Mouse (Mus musculus) neural tube, embryonic 15.5 days (tissue): ENCODE measurements at regions not wholly inside any gene's neighbourhood (a gene's known extent, or its start where the extent isn't known, plus 50 kb on each side); places are given as distances from the start of the nearest gene placed in this dataset.

Source experiments
- ATAC-seq: fragments of 200-750 bp; cut with Nextera tagmentation; 2 replicates; pipeline ENCODE4 v1.8.0; 2017; ENCODE audit warnings: mild to moderate bottlenecking, moderate TSS enrichment, moderate library complexity; ENCODE audit not compliant: low FRiP score
- H3K27ac ChIP-seq: fragments of 300-500 bp; sonication (generic); replicated peaks from 2 replicates; pipeline ENCODE4 v1.5.1; 2015; ENCODE audit warnings: mild to moderate bottlenecking, inconsistent platforms
- H3K27me3 ChIP-seq: fragments of 300-500 bp; sonication (generic); replicated peaks from 2 replicates; pipeline ENCODE4 v1.6.1; 2015; ENCODE audit warnings: inconsistent platforms
- H3K36me3 ChIP-seq: fragments of 300-500 bp; sonication (generic); 2 replicates; pipeline ENCODE4 v1.6.1; 2015; ENCODE audit warnings: inconsistent platforms
- H3K4me1 ChIP-seq: fragments of 300-500 bp; sonication (generic); 2 replicates; pipeline ENCODE4 v1.6.1; 2015; ENCODE audit warnings: inconsistent platforms
- H3K4me2 ChIP-seq: fragments of 300-500 bp; sonication (generic); 2 replicates; pipeline ENCODE4 v1.6.1; 2015; ENCODE audit warnings: inconsistent platforms, mild to moderate bottlenecking, moderate library complexity
- H3K4me3 ChIP-seq: fragments of 300-500 bp; sonication (generic); replicated peaks from 2 replicates; pipeline ENCODE4 v1.5.1; 2015; ENCODE audit warnings: mild to moderate bottlenecking, inconsistent platforms
- H3K9ac ChIP-seq: fragments of 300-500 bp; sonication (generic); replicated peaks from 2 replicates; pipeline ENCODE4 v1.6.1; 2015; ENCODE audit warnings: mild to moderate bottlenecking, inconsistent platforms
- H3K9me3 ChIP-seq: fragments of 300-500 bp; sonication (generic); replicated peaks from 2 replicates; pipeline ENCODE4 v1.6.1; 2016; ENCODE audit warnings: inconsistent platforms
- WGBS: fragments of 180-500 bp; shearing (Covaris S2); methylation state at CpG from one replicate; pipeline ENCODE4 v1.1.7; 2015; ENCODE audit warnings: mixed read lengths; 5-methylcytosine and 5-hydroxymethylcytosine counted together

- Histone ChIP-seq H3K27me3 (no peaks in the 10 kb centered on the region), H3K4me1 (no peaks in the 10 kb centered on the region), H3K4me3 (no peak overlapping the region), H3K4me2 (no peak overlapping the region), H3K27ac (no peak overlapping the region), H3K9ac (no peak overlapping the region), H3K9me3 (0 out of 2 replicates have a peak, but pooled peaks cover 9% of the 10 kb centered on the region), H3K36me3 (no peaks in the 10 kb centered on the region)
- 25% methylated on average over 4 of the region's 4 CpGs for WGBS
- ATAC-seq: no peak
Measured at GRCm38 (mm10) chr14:106669281-106669680, 563.3 kb downstream of the Trim52 start.

GRCm38 (mm10) chr14:106677970-106678369, 572.0 kb downstream of the Trim52 start:
- ATAC-seq: no peak
- Histone ChIP-seq H3K36me3 (no peaks in the 10 kb centered on the region), H3K4me2 (no peak overlapping the region), H3K9ac (no peak overlapping the region), H3K27me3 (no peaks in the 10 kb centered on the region), H3K4me3 (no peak overlapping the region), H3K9me3 (0 out of 2 replicates have a peak, but pooled peaks cover 4% of the 10 kb centered on the region), H3K27ac (no peak overlapping the region), H3K4me1 (no peaks in the 10 kb centered on the region)
- 86% methylated on average over 2 of the region's 2 CpGs for WGBS

GRCm38 (mm10) chr14:106681193-106681592, 575.2 kb downstream of the Trim52 start:
- Histone ChIP-seq H3K36me3 (no peaks in the 10 kb centered on the region), H3K9ac (no peak overlapping the region), H3K4me3 (no peak overlapping the region), H3K4me2 (no peak overlapping the region), H3K9me3 (no peaks in the 10 kb centered on the region), H3K27ac (no peak overlapping the region), H3K4me1 (no peaks in the 10 kb centered on the region), H3K27me3 (no peaks in the 10 kb centered on the region)
- 83% methylated on average over 4 of the region's 4 CpGs for WGBS
- ATAC-seq: no peak

GRCm38 (mm10) chr14:106687361-106687760, 581.4 kb downstream of the Trim52 start:
- Histone ChIP-seq H3K9ac (no peak overlapping the region), H3K27ac (no peak overlapping the region), H3K4me1 (no peaks in the 10 kb centered on the region), H3K9me3 (no peaks in the 10 kb centered on the region), H3K4me2 (no peak overlapping the region), H3K4me3 (no peak overlapping the region), H3K36me3 (no peaks in the 10 kb centered on the region), H3K27me3 (no peaks in the 10 kb centered on the region)
- no peak for ATAC-seq
- 66% methylated on average over 3 of the region's 3 CpGs for WGBS

GRCm38 (mm10) chr14:106714020-106714419, 608.0 kb downstream of the Trim52 start:
- H3K4me1 ChIP-seq: no peaks in the 10 kb centered on the region
- H3K27me3 ChIP-seq: no peaks in the 10 kb centered on the region
- WGBS: 86% methylated on average over 2 of the region's 2 CpGs
- H3K4me3 ChIP-seq: no peak overlapping the region
- no peak overlapping the region for H3K9ac ChIP-seq
- ATAC-seq: no peak
- no peaks in the 10 kb centered on the region for H3K9me3 ChIP-seq
- H3K27ac ChIP-seq: no peak overlapping the region
- H3K36me3 ChIP-seq: no peaks in the 10 kb centered on the region
- H3K4me2 ChIP-seq: no peak overlapping the region

GRCm38 (mm10) chr14:106733825-106734224, 627.8 kb downstream of the Trim52 start:
- H3K4me1 ChIP-seq: no peaks in the 10 kb centered on the region
- no peak overlapping the region for H3K4me3 ChIP-seq
- ATAC-seq: no peak
- H3K9me3 ChIP-seq: no peaks in the 10 kb centered on the region
- no peaks in the 10 kb centered on the region for H3K36me3 ChIP-seq
- H3K27me3 ChIP-seq: no peaks in the 10 kb centered on the region
- 50% methylated on average over 4 of the region's 4 CpGs for WGBS
- H3K4me2 ChIP-seq: no peak overlapping the region
- H3K9ac ChIP-seq: no peak overlapping the region
- H3K27ac ChIP-seq: no peak overlapping the region

- peak; percentile 68 for ATAC-seq
- no peaks in the 10 kb centered on the region for H3K27me3 ChIP-seq
- no peak overlapping the region for H3K4me3 ChIP-seq
- no peaks in the 10 kb centered on the region for H3K4me1 ChIP-seq
- H3K9ac ChIP-seq: no peak overlapping the region
- no peak overlapping the region for H3K27ac ChIP-seq
- no peaks in the 10 kb centered on the region for H3K9me3 ChIP-seq
- no peaks in the 10 kb centered on the region for H3K36me3 ChIP-seq
- no peak overlapping the region for H3K4me2 ChIP-seq
Measured at GRCm38 (mm10) chr14:106740857-106741256, 634.9 kb downstream of the Trim52 start.

- Histone ChIP-seq H3K27me3 (no peaks in the 10 kb centered on the region), H3K36me3 (no peaks in the 10 kb centered on the region), H3K27ac (no peak overlapping the region), H3K4me2 (no peak overlapping the region), H3K4me3 (no peak overlapping the region), H3K9ac (no peak overlapping the region), H3K9me3 (no peaks in the 10 kb centered on the region), H3K4me1 (no peaks in the 10 kb centered on the region)
- 83% methylated on average over 3 of the region's 3 CpGs for WGBS
- no peak for ATAC-seq
Measured at GRCm38 (mm10) chr14:106760150-106760549, 654.2 kb downstream of the Trim52 start.

GRCm38 (mm10) chr14:106763089-106763605, 657.1 kb downstream of the Trim52 start:
- Histone ChIP-seq H3K4me1 (no peaks in the 10 kb centered on the region), H3K36me3 (no peaks in the 10 kb centered on the region), H3K4me3 (no peak overlapping the region), H3K27ac (no peak overlapping the region), H3K9me3 (no peaks in the 10 kb centered on the region), H3K4me2 (no peak overlapping the region), H3K9ac (no peak overlapping the region), H3K27me3 (no peaks in the 10 kb centered on the region)
- 86% methylated on average over 2 of the region's 2 CpGs for WGBS
- ATAC-seq: no peak

- Histone ChIP-seq H3K27ac (no peak overlapping the region), H3K4me2 (no peak overlapping the region), H3K9ac (no peak overlapping the region), H3K27me3 (no peaks in the 10 kb centered on the region), H3K4me3 (no peak overlapping the region), H3K36me3 (no peaks in the 10 kb centered on the region), H3K4me1 (no peaks in the 10 kb centered on the region), H3K9me3 (no peaks in the 10 kb centered on the region)
- ATAC-seq: no peak
- 73% methylated on average over 8 of the region's 8 CpGs for WGBS
Measured at GRCm38 (mm10) chr14:106765884-106766467, 660.0 kb downstream of the Trim52 start.
